Mouse (Mus musculus) heart, postnatal 0 days (tissue): ENCODE data around the gene Rab14. TPM values are rescaled to one million over a fixed set of nuclear protein-coding genes. Genes with fewer than 3 reads are reported as not detected.

Experiments
- ATAC-seq: fragments of 200-750 bp; cut with Nextera tagmentation; 2 replicates; pipeline ENCODE4 v1.8.0; 2017; ENCODE audit warnings: low read depth, moderate number of reproducible peaks, moderate library complexity; ENCODE audit not compliant: insufficient read depth
- DNase-seq: peaks from one replicate; pipeline ENCODE4 v3.0.0-alpha.2; 2016; ENCODE audit warnings: low spot score
- H3K27ac ChIP-seq: fragments of 300-500 bp; sonication (generic); 2 replicates; pipeline ENCODE4 v1.5.1; 2014; ENCODE audit warnings: low read depth, mild to moderate bottlenecking
- H3K27me3 ChIP-seq: fragments of 300-500 bp; sonication (generic); 2 replicates; pipeline ENCODE4 v1.6.1; 2014; ENCODE audit warnings: low read length, mixed read lengths; ENCODE audit not compliant: control insufficient read depth, insufficient read depth
- H3K36me3 ChIP-seq: fragments of 300-500 bp; sonication (generic); replicated peaks from 2 replicates; pipeline ENCODE4 v1.6.1; 2014; ENCODE audit warnings: low read length, mixed read lengths; ENCODE audit not compliant: control insufficient read depth, insufficient read depth
- H3K4me1 ChIP-seq: fragments of 300-500 bp; sonication (generic); 2 replicates; pipeline ENCODE4 v1.6.1; 2014; ENCODE audit warnings: antibody characterized with exemption; ENCODE audit not compliant: control insufficient read depth, insufficient read depth
- H3K4me2 ChIP-seq: fragments of 300-500 bp; sonication (generic); 2 replicates; pipeline ENCODE4 v1.6.1; 2014; ENCODE audit warnings: low read depth, mild to moderate bottlenecking, low read length, moderate library complexity
- H3K4me3 ChIP-seq: fragments of 300-500 bp; sonication (generic); 2 replicates; pipeline ENCODE4 v1.5.1; 2014; ENCODE audit warnings: low read depth, low read length
- H3K9ac ChIP-seq: fragments of 300-500 bp; sonication (generic); replicated peaks from 2 replicates; pipeline ENCODE4 v1.6.1; 2014; ENCODE audit warnings: low read depth, low read length, mixed read lengths
- H3K9me3 ChIP-seq: fragments of 300-500 bp; sonication (generic); replicated peaks from 2 replicates; pipeline ENCODE4 v1.6.1; 2016; ENCODE audit warnings: low read length; ENCODE audit not compliant: control insufficient read depth
- CTCF ChIP-seq: IDR thresholded peaks from 2 replicates; pipeline ENCODE4 v1.5.1; 2016; ENCODE audit warnings: antibody characterized with exemption, control low read depth, low read depth
- EP300 ChIP-seq: IDR thresholded peaks from 2 replicates; pipeline ENCODE4 v1.6.1; 2016; ENCODE audit warnings: antibody characterized with exemption, low read depth
- WGBS: fragments of 180-500 bp; shearing (Covaris S2); extraction: QIAGEN DNeasy Blood & Tissue Kit; methylation state at CpG from one replicate; pipeline ENCODE4 v1.1.7; 2014; 5-methylcytosine and 5-hydroxymethylcytosine counted together
- polyA plus RNA-seq: library from polyadenylated mRNA; unstranded; fragments of >200 nt; fragmentation: Nextera tagmentation; extraction: Ambion mirVana; gene quantifications from 2 replicates; pipeline ENCODE4 v1.2.1, GENCODE M21; 2015
- total RNA-seq: library from RNA; depleted of rRNA; stranded (reverse); fragments of >200 nt; gene quantifications from 2 replicates; pipeline ENCODE4 v1.2.3, GENCODE M21; 2014; ENCODE audit warnings: low replicate concordance

The Rab14 gene
- total and polyA plus RNA-seq, 2 experiments from 2014 or later = 130 to 349 TPM

DNA sequence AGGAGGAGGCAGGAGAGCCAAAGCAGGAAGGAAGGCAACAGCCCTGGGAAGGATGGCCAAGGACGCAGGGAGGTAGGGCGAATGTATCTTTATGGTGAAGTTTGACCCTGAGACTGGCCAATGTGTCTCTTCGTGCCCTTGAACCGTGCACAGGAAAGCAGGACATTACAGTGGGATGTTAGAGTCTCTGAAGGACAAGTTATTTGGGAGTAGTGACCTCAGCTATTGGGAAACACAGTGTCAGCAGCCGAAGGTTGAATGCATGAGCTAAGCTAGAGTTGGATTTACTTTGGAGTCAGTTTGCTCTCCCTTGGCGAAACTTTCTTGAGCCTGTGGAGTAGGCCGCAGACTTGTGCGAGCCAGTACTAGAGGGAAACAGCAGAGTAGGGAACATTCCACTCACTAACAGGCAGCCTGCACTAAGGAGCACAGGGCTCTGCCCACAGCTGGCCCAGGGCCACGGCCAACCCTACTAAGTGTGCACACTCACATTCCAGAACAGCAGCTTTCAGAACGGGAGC lies 29.5 kb downstream of the Rab14 start:
- DNase-seq (peak; percentile 84), ATAC-seq (peak; percentile 94)
- no peaks in the 10 kb centered on the region for H3K9me3 ChIP-seq
- TF ChIP-seq EP300 (0 out of 2 replicates have a peak, but pooled peaks have one; percentile 31), CTCF (no peak)
- peaks cover 81% of the 10 kb centered on the region for H3K36me3 ChIP-seq
- 42% methylated on average over 10 of the region's 10 CpGs for WGBS
- H3K4me2 ChIP-seq = no peak overlapping the region
- no peak overlapping the region for H3K4me3 ChIP-seq
- H3K4me1 ChIP-seq = peaks cover 4% of the 10 kb centered on the region; the same call in 1 of the 2 replicates
- peak overlapping the region; percentile 41; the same call in 1 of the 2 replicates for H3K9ac ChIP-seq
- H3K27me3 ChIP-seq = no peaks in the 10 kb centered on the region
- H3K27ac ChIP-seq = peak overlapping the region; percentile 97

DNA sequence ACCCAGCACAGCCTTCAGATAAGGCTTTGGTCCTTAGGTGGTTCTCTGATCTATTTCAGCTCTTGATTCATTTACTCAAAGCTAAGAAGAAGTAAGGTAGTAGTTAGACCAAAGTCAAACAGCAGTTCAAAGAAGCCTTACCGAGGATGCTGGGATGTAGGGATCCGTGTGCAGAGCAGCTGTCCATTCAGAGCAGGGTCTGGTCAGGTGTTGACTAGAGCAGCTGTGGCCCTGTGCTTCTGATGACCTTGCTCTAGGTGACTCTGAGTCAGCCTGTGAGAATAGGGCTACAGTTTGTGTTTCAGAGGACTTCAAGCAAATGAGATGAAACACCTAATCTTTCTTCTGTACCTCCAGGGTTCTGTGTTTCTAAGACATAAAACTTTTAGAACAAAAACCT lies 31.5 kb downstream of the Rab14 start:
- DNase-seq (no peak), ATAC-seq (no peak)
- Histone ChIP-seq H3K4me1 (peaks cover 4% of the 10 kb centered on the region; the same call in 1 of the 2 replicates), H3K4me3 (no peak overlapping the region), H3K9ac (no peak overlapping the region), H3K36me3 (peaks cover 75% of the 10 kb centered on the region), H3K27ac (no peak overlapping the region), H3K9me3 (no peaks in the 10 kb centered on the region), H3K4me2 (no peak overlapping the region), H3K27me3 (no peaks in the 10 kb centered on the region)
- TF ChIP-seq EP300 = no peak
- WGBS = 51% methylated on average over 2 of the region's 2 CpGs

DNA sequence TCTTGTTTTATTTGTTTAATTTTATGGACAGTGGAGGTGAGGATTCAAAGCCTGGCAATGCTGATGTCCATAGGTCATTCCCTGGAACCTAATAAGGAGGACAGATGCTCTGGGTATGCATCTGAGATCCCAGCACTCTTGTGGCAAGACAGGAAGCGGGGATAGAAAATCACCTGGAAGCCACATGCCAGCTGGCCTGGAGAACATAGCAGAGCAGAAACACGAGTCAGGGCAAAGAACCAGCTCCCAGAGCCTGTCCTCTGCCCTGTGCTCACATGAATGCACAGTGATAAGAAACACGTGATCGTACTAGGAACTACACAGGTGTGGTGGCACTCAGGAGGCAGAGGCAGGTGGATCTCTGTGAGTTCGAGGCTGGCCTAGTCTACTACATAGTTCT lies 34.1 kb downstream of the Rab14 start:
- no peak overlapping the region for H3K9ac ChIP-seq
- no peak overlapping the region for H3K27ac ChIP-seq
- DNase-seq (no peak), ATAC-seq (no peak)
- peaks cover 74% of the 10 kb centered on the region for H3K36me3 ChIP-seq
- TF ChIP-seq EP300 (no peak), CTCF (no peak)
- 85% methylated on average over 5 of the region's 5 CpGs for WGBS
- no peaks in the 10 kb centered on the region for H3K9me3 ChIP-seq
- peaks cover 4% of the 10 kb centered on the region; the same call in 1 of the 2 replicates for H3K4me1 ChIP-seq
- H3K4me3 ChIP-seq = no peak overlapping the region
- H3K4me2 ChIP-seq = no peak overlapping the region
- H3K27me3 ChIP-seq = no peaks in the 10 kb centered on the region

DNA sequence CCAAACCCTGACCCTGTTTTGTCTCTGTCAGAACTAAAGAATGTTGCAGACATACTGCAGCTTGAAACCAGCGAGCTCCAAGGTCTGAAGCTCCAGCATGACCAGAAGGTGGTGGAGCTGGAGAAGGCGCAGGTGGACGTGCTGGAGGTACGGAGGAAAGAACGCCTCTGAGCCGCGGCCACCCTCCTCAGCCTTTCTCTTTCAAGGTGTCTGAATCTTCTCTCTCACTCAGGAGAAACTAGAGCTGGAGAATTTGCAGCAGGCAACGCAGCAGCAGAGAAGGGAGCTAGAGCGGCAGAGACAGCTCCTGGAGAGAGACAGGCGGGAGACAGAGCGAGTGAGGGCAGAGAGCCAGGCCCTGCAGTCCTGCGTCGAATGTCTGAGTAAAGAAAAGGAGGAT lies 35.5 kb downstream of the Rab14 start:
- TF ChIP-seq CTCF = no peak
- TF ChIP-seq EP300 = no peak
- Histone ChIP-seq H3K27me3 (no peaks in the 10 kb centered on the region), H3K36me3 (peaks cover 72% of the 10 kb centered on the region), H3K9me3 (no peaks in the 10 kb centered on the region), H3K4me2 (no peak overlapping the region), H3K4me3 (no peak overlapping the region), H3K27ac (no peak overlapping the region), H3K9ac (no peak overlapping the region), H3K4me1 (no peaks in the 10 kb centered on the region)
- no peak for DNase-seq
- 94% methylated on average over 13 of the region's 13 CpGs for WGBS
- no peak for ATAC-seq

DNA sequence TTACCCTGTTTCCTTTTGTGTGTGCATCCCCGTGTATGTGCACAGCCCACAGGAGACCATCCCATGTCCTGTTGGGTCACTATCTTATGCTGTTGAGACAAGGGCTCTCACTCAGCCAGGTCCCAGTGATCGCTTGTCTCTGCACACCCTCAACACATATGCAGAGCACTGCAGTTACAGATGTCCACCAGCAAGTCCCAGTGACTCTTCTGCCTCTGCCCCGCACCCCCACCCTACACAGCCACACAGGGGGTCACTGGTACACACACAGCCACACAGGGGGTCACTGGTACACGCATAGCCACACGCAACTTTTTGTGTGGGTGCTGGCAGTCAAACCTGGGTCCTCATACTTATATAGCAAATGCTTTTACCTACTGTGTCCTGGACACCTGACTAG lies 37.5 kb downstream of the Rab14 start:
- no peaks in the 10 kb centered on the region for H3K9me3 ChIP-seq
- TF ChIP-seq CTCF = no peak
- TF ChIP-seq EP300 = no peak
- H3K9ac ChIP-seq = no peak overlapping the region
- no peak overlapping the region for H3K27ac ChIP-seq
- ATAC-seq (no peak), DNase-seq (no peak)
- no peak overlapping the region for H3K4me2 ChIP-seq
- no peaks in the 10 kb centered on the region for H3K27me3 ChIP-seq
- no peak overlapping the region for H3K4me3 ChIP-seq
- H3K36me3 ChIP-seq = peaks cover 72% of the 10 kb centered on the region
- H3K4me1 ChIP-seq = no peaks in the 10 kb centered on the region
- 89% methylated on average over 5 of the region's 5 CpGs for WGBS
